Mouse (Mus musculus): ENCODE measurements around the gene Coro7. TPM values are rescaled to one million over a fixed set of nuclear protein-coding genes. Genes with fewer than 3 reads are reported as not detected.

The Coro7 gene
- polyA plus RNA-seq, 1 experiment, result 31.2 TPM

GRCm38 (mm10) chr16:4661605-4662004 is 18.0 kb downstream of the Coro7 start:
- Histone ChIP-seq H3K9ac (ENCODE audit: low read depth, poor library complexity, severe bottlenecking) (no peak overlapping the region), H3K9me3 (replicated peaks; ENCODE audit: control insufficient read depth, insufficient read depth, low read length, poor library complexity, severe bottlenecking) (no peaks in the 10 kb centered on the region), H3K4me3 (ENCODE audit: low read depth, low read length) (no peak overlapping the region), H3K4me1 (ENCODE audit: control insufficient read depth, insufficient read depth, low read length) (no peaks in the 10 kb centered on the region), H3K27me3 (ENCODE audit: control insufficient read depth, insufficient read depth, low read length, poor library complexity, severe bottlenecking) (no peaks in the 10 kb centered on the region), H3K27ac (ENCODE audit: insufficient read depth, low read length) (no peak overlapping the region), H3K36me3 (ENCODE audit: control insufficient read depth, insufficient read depth, low read length, poor library complexity, severe bottlenecking) (no peaks in the 10 kb centered on the region)
- TF ChIP-seq EP300 (IDR thresholded peaks at IDR 0.05; ENCODE audit: insufficient read depth, low read depth, low read length), result no peak
- TF ChIP-seq CTCF (IDR thresholded peaks at IDR 0.05; ENCODE audit: low read depth, low read length), result no peak
- no peak for TF ChIP-seq POLR2A (IDR thresholded peaks at IDR 0.05; ENCODE audit: insufficient read depth, low read length)

- TF ChIP-seq CTCF (IDR thresholded peaks at IDR 0.05; ENCODE audit: low read depth, low read length) (no peak), POLR2A (IDR thresholded peaks at IDR 0.05; ENCODE audit: insufficient read depth, low read length) (no peak), EP300 (IDR thresholded peaks at IDR 0.05; ENCODE audit: insufficient read depth, low read depth, low read length) (no peak)
- Histone ChIP-seq H3K4me1 (ENCODE audit: control insufficient read depth, insufficient read depth, low read length) (no peaks in the 10 kb centered on the region), H3K27me3 (ENCODE audit: control insufficient read depth, insufficient read depth, low read length, poor library complexity, severe bottlenecking) (no peaks in the 10 kb centered on the region), H3K9ac (ENCODE audit: low read depth, poor library complexity, severe bottlenecking) (peak overlapping the region; percentile 11; the same call in 1 of the 2 replicates), H3K9me3 (replicated peaks; ENCODE audit: control insufficient read depth, insufficient read depth, low read length, poor library complexity, severe bottlenecking) (no peaks in the 10 kb centered on the region), H3K4me3 (ENCODE audit: low read depth, low read length) (no peak overlapping the region), H3K36me3 (ENCODE audit: control insufficient read depth, insufficient read depth, low read length, poor library complexity, severe bottlenecking) (no peaks in the 10 kb centered on the region), H3K27ac (ENCODE audit: insufficient read depth, low read length) (peak overlapping the region; percentile 73)
These were observed 20.3 kb downstream of the Coro7 start for GRCm38 (mm10) chr16:4659326-4659725.

- peak overlapping the region; percentile 11; the same call in 1 of the 2 replicates for H3K9ac ChIP-seq (ENCODE audit: low read depth, poor library complexity, severe bottlenecking)
- H3K36me3 ChIP-seq (ENCODE audit: control insufficient read depth, insufficient read depth, low read length, poor library complexity, severe bottlenecking), result no peaks in the 10 kb centered on the region
- TF ChIP-seq POLR2A (IDR thresholded peaks at IDR 0.05; ENCODE audit: insufficient read depth, low read length), result no peak
- TF ChIP-seq EP300 (IDR thresholded peaks at IDR 0.05; ENCODE audit: insufficient read depth, low read depth, low read length), result 0 out of 2 replicates have a peak, but pooled peaks have one; percentile 52
- TF ChIP-seq CTCF (IDR thresholded peaks at IDR 0.05; ENCODE audit: low read depth, low read length), result no peak
- no peak overlapping the region for H3K4me3 ChIP-seq (ENCODE audit: low read depth, low read length)
- no peaks in the 10 kb centered on the region for H3K27me3 ChIP-seq (ENCODE audit: control insufficient read depth, insufficient read depth, low read length, poor library complexity, severe bottlenecking)
- H3K4me1 ChIP-seq (ENCODE audit: control insufficient read depth, insufficient read depth, low read length), result no peaks in the 10 kb centered on the region
- no peaks in the 10 kb centered on the region for H3K9me3 ChIP-seq (replicated peaks; ENCODE audit: control insufficient read depth, insufficient read depth, low read length, poor library complexity, severe bottlenecking)
- H3K27ac ChIP-seq (ENCODE audit: insufficient read depth, low read length), result peak overlapping the region; percentile 7; the same call in 1 of the 2 replicates
These were observed 20.8 kb downstream of the Coro7 start for GRCm38 (mm10) chr16:4658781-4659245.

- Histone ChIP-seq H3K9me3 (replicated peaks; ENCODE audit: control insufficient read depth, insufficient read depth, low read length, poor library complexity, severe bottlenecking) (no peaks in the 10 kb centered on the region), H3K9ac (ENCODE audit: low read depth, poor library complexity, severe bottlenecking) (no peak overlapping the region), H3K4me1 (ENCODE audit: control insufficient read depth, insufficient read depth, low read length) (no peaks in the 10 kb centered on the region), H3K27me3 (ENCODE audit: control insufficient read depth, insufficient read depth, low read length, poor library complexity, severe bottlenecking) (no peaks in the 10 kb centered on the region), H3K36me3 (ENCODE audit: control insufficient read depth, insufficient read depth, low read length, poor library complexity, severe bottlenecking) (no peaks in the 10 kb centered on the region), H3K27ac (ENCODE audit: insufficient read depth, low read length) (peak overlapping the region; percentile 26), H3K4me3 (ENCODE audit: low read depth, low read length) (peak overlapping the region; percentile 25; the same call in 1 of the 2 replicates)
- TF ChIP-seq POLR2A (IDR thresholded peaks at IDR 0.05; ENCODE audit: insufficient read depth, low read length) (no peak), CTCF (IDR thresholded peaks at IDR 0.05; ENCODE audit: low read depth, low read length) (no peak), EP300 (IDR thresholded peaks at IDR 0.05; ENCODE audit: insufficient read depth, low read depth, low read length) (no peak)
These were observed 23.0 kb downstream of the Coro7 start for GRCm38 (mm10) chr16:4656571-4657081.

- Histone ChIP-seq H3K9ac (ENCODE audit: low read depth, poor library complexity, severe bottlenecking) (no peak overlapping the region), H3K27ac (ENCODE audit: insufficient read depth, low read length) (no peak overlapping the region), H3K4me1 (ENCODE audit: control insufficient read depth, insufficient read depth, low read length) (no peaks in the 10 kb centered on the region), H3K27me3 (ENCODE audit: control insufficient read depth, insufficient read depth, low read length, poor library complexity, severe bottlenecking) (no peaks in the 10 kb centered on the region), H3K4me3 (ENCODE audit: low read depth, low read length) (peak overlapping the region; percentile 25; the same call in 1 of the 2 replicates), H3K36me3 (ENCODE audit: control insufficient read depth, insufficient read depth, low read length, poor library complexity, severe bottlenecking) (no peaks in the 10 kb centered on the region), H3K9me3 (replicated peaks; ENCODE audit: control insufficient read depth, insufficient read depth, low read length, poor library complexity, severe bottlenecking) (no peaks in the 10 kb centered on the region)
- no peak for TF ChIP-seq CTCF (IDR thresholded peaks at IDR 0.05; ENCODE audit: low read depth, low read length)
- TF ChIP-seq POLR2A (IDR thresholded peaks at IDR 0.05; ENCODE audit: insufficient read depth, low read length), result no peak
These were observed 23.6 kb downstream of the Coro7 start for GRCm38 (mm10) chr16:4655764-4656570.

GRCm38 (mm10) chr16:4655251-4655734 is 24.3 kb downstream of the Coro7 start:
- Histone ChIP-seq H3K9me3 (replicated peaks; ENCODE audit: control insufficient read depth, insufficient read depth, low read length, poor library complexity, severe bottlenecking) (no peaks in the 10 kb centered on the region), H3K4me1 (ENCODE audit: control insufficient read depth, insufficient read depth, low read length) (no peaks in the 10 kb centered on the region), H3K27ac (ENCODE audit: insufficient read depth, low read length) (no peak overlapping the region), H3K4me3 (ENCODE audit: low read depth, low read length) (no peak overlapping the region), H3K27me3 (ENCODE audit: control insufficient read depth, insufficient read depth, low read length, poor library complexity, severe bottlenecking) (no peaks in the 10 kb centered on the region), H3K36me3 (ENCODE audit: control insufficient read depth, insufficient read depth, low read length, poor library complexity, severe bottlenecking) (no peaks in the 10 kb centered on the region), H3K9ac (ENCODE audit: low read depth, poor library complexity, severe bottlenecking) (no peak overlapping the region)
- TF ChIP-seq EP300 (IDR thresholded peaks at IDR 0.05; ENCODE audit: insufficient read depth, low read depth, low read length) (no peak), POLR2A (IDR thresholded peaks at IDR 0.05; ENCODE audit: insufficient read depth, low read length) (no peak), CTCF (IDR thresholded peaks at IDR 0.05; ENCODE audit: low read depth, low read length) (no peak)
